Mouse (Mus musculus) neural tube, embryonic 13.5 days (tissue): ENCODE results near the gene Ubqln5. TPM values are rescaled to one million over a fixed set of nuclear protein-coding genes. Genes with fewer than 3 reads are reported as not detected.

Experiments
- ATAC-seq: fragments of 200-750 bp; cut with Nextera tagmentation; 2 replicates; pipeline ENCODE4 v1.8.0; 2017; ENCODE audit warnings: low read depth, mild to moderate bottlenecking, moderate TSS enrichment, moderate library complexity
- H3K27ac ChIP-seq: fragments of 300-500 bp; sonication (generic); replicated peaks from 2 replicates; pipeline ENCODE4 v1.5.1; 2015; ENCODE audit warnings: moderate library complexity, mild to moderate bottlenecking, inconsistent platforms
- H3K27me3 ChIP-seq: fragments of 300-500 bp; sonication (generic); 2 replicates; pipeline ENCODE4 v1.6.1; 2015; ENCODE audit warnings: mild to moderate bottlenecking, inconsistent platforms
- H3K36me3 ChIP-seq: fragments of 300-500 bp; sonication (generic); 2 replicates; pipeline ENCODE4 v1.6.1; 2015; ENCODE audit warnings: mild to moderate bottlenecking, inconsistent platforms
- H3K4me1 ChIP-seq: fragments of 300-500 bp; sonication (generic); replicated peaks from 2 replicates; pipeline ENCODE4 v1.6.1; 2015; ENCODE audit warnings: inconsistent platforms
- H3K4me2 ChIP-seq: fragments of 300-500 bp; sonication (generic); 2 replicates; pipeline ENCODE4 v1.6.1; 2015; ENCODE audit warnings: inconsistent platforms, mild to moderate bottlenecking, moderate library complexity
- H3K4me3 ChIP-seq: fragments of 300-500 bp; sonication (generic); 2 replicates; pipeline ENCODE4 v1.5.1; 2015; ENCODE audit warnings: mild to moderate bottlenecking, inconsistent platforms
- H3K9ac ChIP-seq: fragments of 300-500 bp; sonication (generic); 2 replicates; pipeline ENCODE4 v1.6.1; 2015; ENCODE audit warnings: moderate library complexity, mild to moderate bottlenecking, inconsistent platforms
- H3K9me3 ChIP-seq: fragments of 300-500 bp; sonication (generic); 2 replicates; pipeline ENCODE4 v1.6.1; 2016; ENCODE audit warnings: inconsistent platforms
- WGBS: fragments of 180-500 bp; shearing (Covaris S2); methylation state at CpG from one replicate; pipeline ENCODE4 v1.1.7; 2015; 5-methylcytosine and 5-hydroxymethylcytosine counted together
- polyA plus RNA-seq: library from polyadenylated mRNA; unstranded; fragments of >200 nt; fragmentation: Nextera tagmentation; extraction: Ambion mirVana; gene quantifications from 2 replicates; pipeline ENCODE4 v1.2.1, GENCODE M21; 2015

Gene Ubqln5
- polyA plus RNA-seq = not detected in 2 replicates

- Histone ChIP-seq H3K27me3 (no peaks in the 10 kb centered on the region), H3K4me1 (no peaks in the 10 kb centered on the region), H3K9ac (no peak within 1 kb of the TSS), H3K4me3 (no peak within 1 kb of the TSS), H3K9me3 (no peaks in the 10 kb centered on the region), H3K36me3 (no peaks in the 10 kb centered on the region), H3K27ac (no peak within 1 kb of the TSS), H3K4me2 (no peak within 1 kb of the TSS)
- 96% methylated on average over 5 of the region's 5 CpGs for WGBS
- ATAC-seq = no peak
These were observed at the start of gene Ubqln5 for GRCm38 (mm10) chr7:104129726-104130125. Gene Ubqln5 (minus strand): TSS chr7:104129826.

- Histone ChIP-seq H3K9ac (no peak overlapping the region), H3K4me3 (no peak overlapping the region), H3K9me3 (no peaks in the 10 kb centered on the region), H3K27me3 (no peaks in the 10 kb centered on the region), H3K4me1 (no peaks in the 10 kb centered on the region), H3K27ac (no peak overlapping the region), H3K36me3 (no peaks in the 10 kb centered on the region), H3K4me2 (no peak overlapping the region)
- WGBS = 90% methylated on average over 1 of the region's 1 CpGs
- no peak for ATAC-seq
These were observed 49.4 kb upstream of the Ubqln5 start for GRCm38 (mm10) chr7:104179074-104179473.

- H3K4me2 ChIP-seq = no peak overlapping the region
- no peaks in the 10 kb centered on the region for H3K27me3 ChIP-seq
- no peak for ATAC-seq
- H3K27ac ChIP-seq = no peak overlapping the region
- WGBS = 65% methylated on average over 5 of the region's 5 CpGs
- H3K9ac ChIP-seq = no peak overlapping the region
- no peaks in the 10 kb centered on the region for H3K4me1 ChIP-seq
- no peaks in the 10 kb centered on the region for H3K36me3 ChIP-seq
- no peak overlapping the region for H3K4me3 ChIP-seq
- H3K9me3 ChIP-seq = no peaks in the 10 kb centered on the region
These were observed 48.9 kb upstream of the Ubqln5 start for GRCm38 (mm10) chr7:104178422-104179054.

GRCm38 (mm10) chr7:104175085-104175484 is 45.5 kb upstream of the Ubqln5 start:
- 18% methylated on average over 1 of the region's 1 CpGs for WGBS

GRCm38 (mm10) chr7:104169634-104170204 is 40.1 kb upstream of the Ubqln5 start:
- no peaks in the 10 kb centered on the region for H3K9me3 ChIP-seq
- H3K4me1 ChIP-seq = no peaks in the 10 kb centered on the region
- H3K9ac ChIP-seq = no peak overlapping the region
- 78% methylated on average over 6 of the region's 6 CpGs for WGBS
- ATAC-seq = no peak
- no peaks in the 10 kb centered on the region for H3K36me3 ChIP-seq
- no peak overlapping the region for H3K4me2 ChIP-seq
- H3K27me3 ChIP-seq = no peaks in the 10 kb centered on the region
- H3K27ac ChIP-seq = no peak overlapping the region
- no peak overlapping the region for H3K4me3 ChIP-seq

More at GRCm38 (mm10) chr7:104175085-104175484, 45.5 kb upstream of the Ubqln5 start:
- H3K4me3 ChIP-seq = no peak overlapping the region
- H3K36me3 ChIP-seq = no peaks in the 10 kb centered on the region
- no peak overlapping the region for H3K4me2 ChIP-seq
- no peaks in the 10 kb centered on the region for H3K27me3 ChIP-seq
- no peak for ATAC-seq
- H3K4me1 ChIP-seq = no peaks in the 10 kb centered on the region
- no peaks in the 10 kb centered on the region for H3K9me3 ChIP-seq
- H3K27ac ChIP-seq = no peak overlapping the region
- H3K9ac ChIP-seq = no peak overlapping the region

- no peaks in the 10 kb centered on the region for H3K4me1 ChIP-seq
- no peaks in the 10 kb centered on the region for H3K27me3 ChIP-seq
- ATAC-seq = no peak
- 90% methylated on average over 6 of the region's 6 CpGs for whole genome bisulfite sequencing
- H3K9me3 ChIP-seq = no peaks in the 10 kb centered on the region
- no peaks in the 10 kb centered on the region for H3K36me3 ChIP-seq
- no peak overlapping the region for H3K9ac ChIP-seq
- no peak overlapping the region for H3K4me3 ChIP-seq
- H3K4me2 ChIP-seq = no peak overlapping the region
- no peak overlapping the region for H3K27ac ChIP-seq
These were observed 37.5 kb upstream of the Ubqln5 start for GRCm38 (mm10) chr7:104167105-104167504.

- Histone ChIP-seq H3K27ac (no peak within 1 kb of the TSS), H3K4me1 (no peaks in the 10 kb centered on the region)
These were observed 20.8 kb upstream of the Ubqln5 start, which contains the start of gene Ubqlnl for GRCm38 (mm10) chr7:104150456-104150855. Gene Ubqlnl (minus strand): TSS chr7:104150556.

GRCm38 (mm10) chr7:104143179-104143578 is 13.6 kb upstream of the Ubqln5 start, which contains the start of gene Ubqln3:
Gene Ubqln3 (minus strand): TSS chr7:104143279.
- H3K36me3 ChIP-seq = no peaks in the 10 kb centered on the region
- H3K27ac ChIP-seq = no peak within 1 kb of the TSS
- H3K9ac ChIP-seq = no peak within 1 kb of the TSS
- H3K4me3 ChIP-seq = no peak within 1 kb of the TSS
- no peak for ATAC-seq
- H3K9me3 ChIP-seq = no peaks in the 10 kb centered on the region
- H3K27me3 ChIP-seq = no peaks in the 10 kb centered on the region
- H3K4me1 ChIP-seq = no peaks in the 10 kb centered on the region
- H3K4me2 ChIP-seq = no peak within 1 kb of the TSS
- WGBS = 82% methylated on average over 3 of the region's 3 CpGs

More at GRCm38 (mm10) chr7:104150456-104150855, 20.8 kb upstream of the Ubqln5 start, which contains the start of gene Ubqlnl:
- no peak for ATAC-seq
- H3K27me3 ChIP-seq = no peaks in the 10 kb centered on the region
- no peak within 1 kb of the TSS for H3K4me3 ChIP-seq
- 89% methylated on average over 2 of the region's 2 CpGs for WGBS
- H3K4me2 ChIP-seq = no peak within 1 kb of the TSS
- no peak within 1 kb of the TSS for H3K9ac ChIP-seq
- no peaks in the 10 kb centered on the region for H3K9me3 ChIP-seq
- no peaks in the 10 kb centered on the region for H3K36me3 ChIP-seq

GRCm38 (mm10) chr7:104137305-104137704 is 7.7 kb upstream of the Ubqln5 start, which contains the start of gene Olfr643:
Gene Olfr643 (minus strand): TSS chr7:104137405.
- H3K4me3 ChIP-seq = no peak within 1 kb of the TSS

GRCm38 (mm10) chr7:104104757-104104972 is 25.0 kb downstream of the Ubqln5 start, which contains the start of gene Olfr646:
Gene Olfr646 (plus strand): TSS chr7:104104873.
- no peak for ATAC-seq
- Histone ChIP-seq H3K9ac (no peak within 1 kb of the TSS), H3K4me3 (no peak within 1 kb of the TSS), H3K4me2 (no peak within 1 kb of the TSS), H3K27me3 (no peaks in the 10 kb centered on the region), H3K9me3 (no peaks in the 10 kb centered on the region), H3K36me3 (no peaks in the 10 kb centered on the region), H3K4me1 (peaks cover 9% of the 10 kb centered on the region), H3K27ac (no peak within 1 kb of the TSS)

More at GRCm38 (mm10) chr7:104137305-104137704, 7.7 kb upstream of the Ubqln5 start, which contains the start of gene Olfr643:
- no peaks in the 10 kb centered on the region for H3K27me3 ChIP-seq
- no peaks in the 10 kb centered on the region for H3K4me1 ChIP-seq
- ATAC-seq = no peak
- no peak within 1 kb of the TSS for H3K9ac ChIP-seq
- 90% methylated on average over 5 of the region's 5 CpGs for WGBS
- H3K9me3 ChIP-seq = no peaks in the 10 kb centered on the region
- no peak within 1 kb of the TSS for H3K27ac ChIP-seq
- H3K4me2 ChIP-seq = no peak within 1 kb of the TSS
- no peaks in the 10 kb centered on the region for H3K36me3 ChIP-seq

GRCm38 (mm10) chr7:104103913-104104756 is 25.5 kb downstream of the Ubqln5 start:
- Histone ChIP-seq H3K4me3 (no peak overlapping the region), H3K27me3 (no peaks in the 10 kb centered on the region), H3K27ac (no peak overlapping the region), H3K36me3 (no peaks in the 10 kb centered on the region), H3K9me3 (no peaks in the 10 kb centered on the region), H3K4me2 (no peak overlapping the region), H3K9ac (no peak overlapping the region), H3K4me1 (peaks cover 9% of the 10 kb centered on the region)
- ATAC-seq = no peak
- 19% methylated on average over 4 of the region's 4 CpGs for WGBS

GRCm38 (mm10) chr7:104085365-104085764 is 44.3 kb downstream of the Ubqln5 start, which contains the start of gene Olfr645:
Gene Olfr645 (minus strand): TSS chr7:104085465.
- H3K36me3 ChIP-seq = no peaks in the 10 kb centered on the region
- H3K9ac ChIP-seq = no peak within 1 kb of the TSS
- H3K4me3 ChIP-seq = no peak within 1 kb of the TSS
- H3K27ac ChIP-seq = no peak within 1 kb of the TSS
- H3K9me3 ChIP-seq = no peaks in the 10 kb centered on the region
- ATAC-seq = no peak
- H3K27me3 ChIP-seq = no peaks in the 10 kb centered on the region
- no peak within 1 kb of the TSS for H3K4me2 ChIP-seq
- no peaks in the 10 kb centered on the region for H3K4me1 ChIP-seq
- 93% methylated on average over 1 of the region's 1 CpGs for WGBS
